Mouse (Mus musculus) midbrain, embryonic 16.5 days (tissue): ENCODE measurements around the gene 2310011J03Rik. TPM values are rescaled to one million over a fixed set of nuclear protein-coding genes. Genes with fewer than 3 reads are reported as not detected.

ENCODE experiments used
- ATAC-seq: fragments of 200-750 bp; cut with Nextera tagmentation; 2 replicates; pipeline ENCODE4 v1.8.0; 2017; ENCODE audit warnings: moderate TSS enrichment
- H3K27ac ChIP-seq: fragments of 300-500 bp; sonication (generic); 2 replicates; pipeline ENCODE4 v1.5.1; 2014; ENCODE audit warnings: mild to moderate bottlenecking, low read length, mixed read lengths
- H3K27me3 ChIP-seq: fragments of 300-500 bp; sonication (generic); 2 replicates; pipeline ENCODE4 v1.6.1; 2014; ENCODE audit warnings: low read depth, low read length, mixed read lengths; ENCODE audit not compliant: control insufficient read depth, insufficient read depth
- H3K36me3 ChIP-seq: fragments of 300-500 bp; sonication (generic); 2 replicates; pipeline ENCODE4 v1.6.1; 2014; ENCODE audit warnings: mild to moderate bottlenecking, low read length, moderate library complexity, mixed read lengths; ENCODE audit not compliant: control insufficient read depth, insufficient read depth
- H3K4me1 ChIP-seq: fragments of 300-500 bp; sonication (generic); 2 replicates; pipeline ENCODE4 v1.6.1; 2014; ENCODE audit warnings: mild to moderate bottlenecking, low read length, mixed read lengths; ENCODE audit not compliant: control insufficient read depth, insufficient read depth
- H3K4me2 ChIP-seq: fragments of 300-500 bp; sonication (generic); 2 replicates; pipeline ENCODE4 v1.6.1; 2014; ENCODE audit warnings: mild to moderate bottlenecking, low read length, mixed read lengths
- H3K4me3 ChIP-seq: fragments of 300-500 bp; sonication (generic); 2 replicates; pipeline ENCODE4 v1.5.1; 2014; ENCODE audit warnings: low read depth, mild to moderate bottlenecking, low read length, moderate library complexity, mixed read lengths
- H3K9ac ChIP-seq: fragments of 300-500 bp; sonication (generic); 2 replicates; pipeline ENCODE4 v1.6.1; 2014; ENCODE audit warnings: low read depth, low read length, mixed read lengths
- H3K9me3 ChIP-seq: fragments of 300-500 bp; sonication (generic); replicated peaks from 2 replicates; pipeline ENCODE4 v1.6.1; 2014; ENCODE audit warnings: mild to moderate bottlenecking, low read length, mixed read lengths; ENCODE audit not compliant: control insufficient read depth, poor library complexity, severe bottlenecking
- WGBS: fragments of 180-500 bp; shearing (Covaris S2); extraction: QIAGEN DNeasy Blood & Tissue Kit; methylation state at CpG from one replicate; pipeline ENCODE4 v1.1.7; 2014; 5-methylcytosine and 5-hydroxymethylcytosine counted together
- polyA plus RNA-seq: library from polyadenylated mRNA; unstranded; fragments of >200 nt; fragmentation: Nextera tagmentation; extraction: Ambion mirVana; gene quantifications from 2 replicates; pipeline ENCODE4 v1.2.1, GENCODE M21; 2015

Gene 2310011J03Rik
- polyA plus RNA-seq, 1 experiment from 2014 or later = 26.7 TPM

- WGBS = 2% methylated on average over 42 of the region's 46 CpGs
- ATAC-seq = no peak
Observed at GRCm38 (mm10) chr10:80323261-80324119, 3.2 kb upstream of the 2310011J03Rik start.

GRCm38 (mm10) chr10:80322811-80323211 is 2.5 kb upstream of the 2310011J03Rik start:
- ATAC-seq = no peak; the same call in 1 of the 2 replicates
- no peak overlapping the region for H3K27ac ChIP-seq
- WGBS = 5% methylated on average over 28 of the region's 28 CpGs

More at GRCm38 (mm10) chr10:80323261-80324119, 3.2 kb upstream of the 2310011J03Rik start:
- H3K9ac ChIP-seq = peak overlapping the region; percentile 62
- peaks cover under 1% of the 10 kb centered on the region; the same call in 1 of the 2 replicates for H3K36me3 ChIP-seq
- H3K4me3 ChIP-seq = peak overlapping the region; percentile 43
- no peaks in the 10 kb centered on the region for H3K9me3 ChIP-seq
- H3K27ac ChIP-seq = no peak overlapping the region
- no peaks in the 10 kb centered on the region for H3K27me3 ChIP-seq
- peaks cover 18% of the 10 kb centered on the region for H3K4me1 ChIP-seq
- peak overlapping the region; percentile 76 for H3K4me2 ChIP-seq

GRCm38 (mm10) chr10:80321670-80322581 is 1.6 kb upstream of the 2310011J03Rik start:
- ATAC-seq = no peak
- no peak overlapping the region for H3K27ac ChIP-seq
- H3K36me3 ChIP-seq = peaks cover 11% of the 10 kb centered on the region; the same call in 1 of the 2 replicates
- WGBS = 93% methylated on average over 21 of the region's 21 CpGs
- H3K9ac ChIP-seq = no peak overlapping the region
- peaks cover 18% of the 10 kb centered on the region for H3K4me1 ChIP-seq
- H3K9me3 ChIP-seq = no peaks in the 10 kb centered on the region
- no peak overlapping the region for H3K4me3 ChIP-seq
- peak overlapping the region; percentile 76; the same call in 1 of the 2 replicates for H3K4me2 ChIP-seq
- no peaks in the 10 kb centered on the region for H3K27me3 ChIP-seq

More at GRCm38 (mm10) chr10:80322811-80323211, 2.5 kb upstream of the 2310011J03Rik start:
- Histone ChIP-seq H3K9me3 (no peaks in the 10 kb centered on the region), H3K36me3 (peaks cover 4% of the 10 kb centered on the region; the same call in 1 of the 2 replicates), H3K4me3 (peak overlapping the region; percentile 43), H3K4me1 (peaks cover 18% of the 10 kb centered on the region), H3K9ac (peak overlapping the region; percentile 62), H3K27me3 (no peaks in the 10 kb centered on the region), H3K4me2 (peak overlapping the region; percentile 76)

- Histone ChIP-seq H3K27me3 (no peaks in the 10 kb centered on the region), H3K9ac (no peak overlapping the region), H3K4me3 (no peak overlapping the region), H3K27ac (no peak overlapping the region), H3K36me3 (peaks cover 16% of the 10 kb centered on the region), H3K4me2 (no peak overlapping the region), H3K4me1 (peaks cover 18% of the 10 kb centered on the region), H3K9me3 (no peaks in the 10 kb centered on the region)
- ATAC-seq = no peak
- 81% methylated on average over 6 of the region's 6 CpGs for WGBS
Observed at GRCm38 (mm10) chr10:80321014-80321669, 805 bp upstream of the 2310011J03Rik start.

- H3K9me3 ChIP-seq = no peaks in the 10 kb centered on the region
- H3K4me2 ChIP-seq = no peak overlapping the region
- peaks cover 53% of the 10 kb centered on the region for H3K36me3 ChIP-seq
- no peak overlapping the region for H3K4me3 ChIP-seq
- H3K27ac ChIP-seq = no peak overlapping the region
- 57% methylated on average over 10 of the region's 10 CpGs for WGBS
- H3K9ac ChIP-seq = no peak overlapping the region
- peaks cover 6% of the 10 kb centered on the region for H3K4me1 ChIP-seq
- ATAC-seq = no peak
- no peaks in the 10 kb centered on the region for H3K27me3 ChIP-seq
Observed at GRCm38 (mm10) chr10:80317011-80317410, 3.3 kb downstream of the 2310011J03Rik start.

GRCm38 (mm10) chr10:80316359-80316781 is 4.0 kb downstream of the 2310011J03Rik start:
- no peak for ATAC-seq
- H3K27me3 ChIP-seq = no peaks in the 10 kb centered on the region
- H3K4me2 ChIP-seq = no peak overlapping the region
- no peaks in the 10 kb centered on the region for H3K9me3 ChIP-seq
- 35% methylated on average over 11 of the region's 11 CpGs for WGBS
- H3K9ac ChIP-seq = no peak overlapping the region
- H3K36me3 ChIP-seq = peaks cover 57% of the 10 kb centered on the region
- no peak overlapping the region for H3K4me3 ChIP-seq
- no peak overlapping the region for H3K27ac ChIP-seq
- peaks cover 6% of the 10 kb centered on the region for H3K4me1 ChIP-seq

- Histone ChIP-seq H3K9ac (no peak overlapping the region), H3K9me3 (no peaks in the 10 kb centered on the region), H3K27me3 (no peaks in the 10 kb centered on the region), H3K4me1 (peaks cover 6% of the 10 kb centered on the region), H3K36me3 (peaks cover 65% of the 10 kb centered on the region), H3K4me3 (no peak overlapping the region), H3K27ac (no peak overlapping the region), H3K4me2 (no peak overlapping the region)
- no peak for ATAC-seq
- WGBS = 53% methylated on average over 27 of the region's 27 CpGs
Observed at GRCm38 (mm10) chr10:80315315-80315714, 5.0 kb downstream of the 2310011J03Rik start.

- no peak overlapping the region for H3K4me2 ChIP-seq
- WGBS = 62% methylated on average over 16 of the region's 16 CpGs
Observed at GRCm38 (mm10) chr10:80314494-80315001, 5.8 kb downstream of the 2310011J03Rik start.

More at GRCm38 (mm10) chr10:80314494-80315001, 5.8 kb downstream of the 2310011J03Rik start:
- Histone ChIP-seq H3K4me3 (no peak overlapping the region), H3K4me1 (peaks cover 3% of the 10 kb centered on the region), H3K27ac (no peak overlapping the region), H3K27me3 (no peaks in the 10 kb centered on the region), H3K9me3 (no peaks in the 10 kb centered on the region), H3K9ac (peak overlapping the region; percentile 11; the same call in 1 of the 2 replicates), H3K36me3 (peaks cover 68% of the 10 kb centered on the region)
- no peak for ATAC-seq
